Comparison of ENCODE assay signal across 29 mouse cellular contexts in genomic region chr12:108061661-108062060, GRCm38 (mm10). TPM values are rescaled to one million over a fixed set of nuclear protein-coding genes. Genes with fewer than 3 reads are reported as not detected.
A peak's percentile ranks its signal among the peaks of the same experiment; 100 is the strongest.
DNase-seq lines count a peak whose midpoint lies in the region; ATAC-seq and TF ChIP-seq lines count a peak whose summit lies in the region.
"Had no signal": no experiment of that assay in that cellular context is flagged by ENCODE, and none has a peak within 500 bp of the region (broad histone marks: within the 10 kb centered on the region; RNA-seq: fewer than 3 reads in every experiment).

No protein-coding gene starts in this region.

- no peaks in the 10 kb centered on the region for H3K36me3 ChIP-seq in intestine, postnatal 0 days (ENCODE audit: control insufficient read depth, insufficient read depth)
- no peaks in the 10 kb centered on the region for H3K36me3 ChIP-seq in kidney, adult 2 months (ENCODE audit: control insufficient read depth, insufficient read depth, low read length)
- H3K36me3 ChIP-seq: embryonic facial prominence, embryonic 15.5 days; hindbrain, embryonic 10.5 days; limb, embryonic 12.5 days; liver, embryonic 15.5 days had no signal

- no peak for TF ChIP-seq CTCF in cerebellum, adult 2 months (IDR thresholded peaks at IDR 0.05; ENCODE audit: borderline replicate concordance, insufficient read depth, low read depth, low read length)
- no peak for TF ChIP-seq CTCF in intestine, postnatal 0 days (IDR thresholded peaks at IDR 0.05; ENCODE audit: low read depth)
- no peak for TF ChIP-seq CTCF in kidney, adult 2 months (conservative IDR thresholded peaks at IDR 0.05; ENCODE audit: insufficient read depth, insufficient read length, low read depth, low read length)

- no peaks in the 10 kb centered on the region for H3K9me3 ChIP-seq in intestine, postnatal 0 days (ENCODE audit: control insufficient read depth)
- H3K9me3 ChIP-seq: embryonic facial prominence, embryonic 15.5 days; forebrain, embryonic 13.5 days; hindbrain, embryonic 10.5 days; limb, embryonic 12.5 days; liver, embryonic 15.5 days had no signal

- peak overlapping the region; percentile 17; the same call in 1 of the 2 replicates for H3K4me2 ChIP-seq in intestine, postnatal 0 days (replicated peaks; ENCODE audit: low read depth)
- H3K4me2 ChIP-seq: embryonic facial prominence, embryonic 15.5 days; forebrain, embryonic 13.5 days; limb, embryonic 12.5 days; liver, embryonic 15.5 days; lung, embryonic 14.5 days had no signal

- peak; percentile 31; the same call in 1 of the 2 replicates for TF ChIP-seq POLR2A in cerebellum, adult 2 months (IDR thresholded peaks at IDR 0.05; ENCODE audit: borderline replicate concordance, insufficient read depth, low read length)
- TF ChIP-seq POLR2A in kidney, adult 2 months (IDR thresholded peaks at IDR 0.05; ENCODE audit: low read depth, low read length) = no peak

- H3K4me3 ChIP-seq in cerebellum, adult 2 months (replicated peaks; ENCODE audit: insufficient read depth, low read depth, low read length) = no peak overlapping the region
- no peak overlapping the region for H3K4me3 ChIP-seq in intestine, postnatal 0 days (ENCODE audit: low read depth, low read length)
- H3K4me3 ChIP-seq in kidney, adult 2 months (ENCODE audit: insufficient read depth, low read depth, low read length) = no peak overlapping the region
- H3K4me3 ChIP-seq: embryonic facial prominence, embryonic 15.5 days; forebrain, embryonic 13.5 days; hindbrain, embryonic 10.5 days; limb, embryonic 12.5 days; liver, embryonic 15.5 days had no signal

- H3K27ac ChIP-seq in cerebellum, adult 2 months (ENCODE audit: insufficient read depth, low read length) = peak overlapping the region; percentile 70
- H3K27ac ChIP-seq in intestine, postnatal 0 days (ENCODE audit: low read depth, low read length) = no peak overlapping the region
- H3K27ac ChIP-seq in kidney, adult 2 months (ENCODE audit: insufficient read depth, low read depth, low read length) = no peak overlapping the region
- H3K27ac ChIP-seq: embryonic facial prominence, embryonic 15.5 days; forebrain, embryonic 13.5 days; hindbrain, embryonic 10.5 days; hindbrain, postnatal 0 days; kidney, postnatal 0 days; limb, embryonic 12.5 days; liver, embryonic 15.5 days had no signal

- no peak for DNase-seq in cerebellum, postnatal 4 days (ENCODE audit: low spot score in 2 of 2)
- DNase-seq in cerebellum, adult 2 months = peak; percentile 56 to 81
- DNase-seq in cerebellum, postnatal 25 days = peak; percentile 63 to 69
- no peak for DNase-seq in gastrocnemius, postnatal 36 days
- DNase-seq in kidney, adult 2 months = no peak
- no peak for DNase-seq in layer of hippocampus, postnatal 36 days
- DNase-seq: adrenal gland, postnatal 10 days; gastrocnemius, postnatal 10 days; heart, postnatal 14 days; kidney, adult 11 months; lung, embryonic 14.5 days; lung, postnatal 14 days; right cerebral cortex, adult 18-20 months; spleen, adult 18-20 months; thymus, postnatal 25 days had no signal

- no peak overlapping the region for H3K9ac ChIP-seq in intestine, postnatal 0 days (ENCODE audit: low read depth, low read length)
- H3K9ac ChIP-seq: embryonic facial prominence, embryonic 15.5 days; forebrain, embryonic 13.5 days; limb, embryonic 12.5 days; liver, embryonic 15.5 days; lung, embryonic 14.5 days had no signal

- intact Hi-C loops in gastrocnemius, postnatal 36 days (cut with DNase I) = no loop called here

- ATAC-seq in cerebellum, adult (ENCODE audit: insufficient number of reproducible peaks, low FRiP score, low TSS enrichment) = peak; percentile 67
- ATAC-seq in intestine, postnatal 0 days = no peak
- ATAC-seq: activated CD4-positive, CD25-positive, alpha-beta regulatory T cell, adult 4 months; forebrain, embryonic 13.5 days; hindbrain, postnatal 0 days; midbrain, embryonic 16.5 days had no signal

- H3K4me1 ChIP-seq in cerebellum, adult 2 months (ENCODE audit: control insufficient read depth, insufficient read depth, low read length) = peaks cover 42% of the 10 kb centered on the region
- no peaks in the 10 kb centered on the region for H3K4me1 ChIP-seq in intestine, postnatal 0 days (replicated peaks; ENCODE audit: control insufficient read depth, insufficient read depth, low read length)
- no peaks in the 10 kb centered on the region for H3K4me1 ChIP-seq in kidney, adult 2 months (ENCODE audit: control insufficient read depth, insufficient read depth, low read length)
- H3K4me1 ChIP-seq: forebrain, embryonic 13.5 days; liver, embryonic 15.5 days had no signal

- H3K27me3 ChIP-seq in cerebellum, adult 2 months (ENCODE audit: control insufficient read depth, insufficient read depth, low read length) = no peaks in the 10 kb centered on the region
- H3K27me3 ChIP-seq in intestine, postnatal 0 days (replicated peaks; ENCODE audit: control insufficient read depth, insufficient read depth, low read length) = no peaks in the 10 kb centered on the region
- no peaks in the 10 kb centered on the region for H3K27me3 ChIP-seq in kidney, adult 2 months (replicated peaks; ENCODE audit: control insufficient read depth, insufficient read depth, low read length)
- H3K27me3 ChIP-seq: CH12.LX; embryonic facial prominence, embryonic 15.5 days; forebrain, embryonic 13.5 days; limb, embryonic 12.5 days; liver, embryonic 15.5 days had no signal

- WGBS in cerebellum, adult 2 months = 11% methylated on average over 7 of the region's 7 CpGs
- 68% methylated on average over 7 of the region's 7 CpGs for WGBS in intestine, postnatal 0 days
- 49% methylated on average over 7 of the region's 7 CpGs for WGBS in kidney, adult 2 months

RNA-seq across cellular contexts. Expression of gene Bcl11b, which starts 58.3 kb away (rescaled TPM):
- polyA plus RNA-seq in cerebellum, adult 2 months (2012; rRNA removed) = 1.9 and 2.5 TPM in 2 replicates
- 5.2 TPM in 2 replicates for polyA plus RNA-seq in intestine, postnatal 0 days (2015; fragmentation: Nextera tagmentation; extraction: Ambion mirVana)
- total RNA-seq in gastrocnemius, postnatal 36 days (2021) = 1 to 10 TPM in 1 of 2 experiments, not detected in 1; 1.3 TPM
- 4.9 and 5.4 TPM in 2 replicates for polyA plus RNA-seq in kidney, adult 2 months (2012; rRNA removed)
- 100 to 1,000 TPM; 134 to 137 TPM for total RNA-seq in layer of hippocampus, postnatal 36 days (2021)
- total RNA-seq: CH12.LX; granulocyte monocyte progenitor cell, adult 5-6 weeks had no signal
- polyA plus RNA-seq: C2C12 had no signal

Comparison
In these comparisons a context has a peak if more than half of its experiments do, and no peak if none do; other contexts are left out.
1. DNase-seq: peak in cerebellum, adult 2 months (2 of 2) and cerebellum, postnatal 25 days (2 of 2); none in cerebellum, postnatal 4 days (0 of 2), gastrocnemius, postnatal 36 days (0 of 2), kidney, adult 2 months (single experiment) and layer of hippocampus, postnatal 36 days (0 of 2).